Mouse (Mus musculus) intestine, embryonic 14.5 days (tissue): ENCODE data around the gene Tpmt. TPM values are rescaled to one million over a fixed set of nuclear protein-coding genes. Genes with fewer than 3 reads are reported as not detected.

ENCODE experiments used
- ATAC-seq: fragments of 200-750 bp; cut with Nextera tagmentation; replicated peaks from 2 replicates; pipeline ENCODE4 v1.8.0; 2017; ENCODE audit warnings: low read depth, moderate number of reproducible peaks, moderate TSS enrichment, moderate library complexity; ENCODE audit not compliant: low FRiP score, low TSS enrichment
- DNase-seq: peaks from one replicate; pipeline ENCODE4 v3.0.0-alpha.2; 2018; ENCODE audit warnings: low spot score
- H3K27ac ChIP-seq: fragments of 300-500 bp; sonication (generic); 2 replicates; pipeline ENCODE4 v1.5.1; 2014; ENCODE audit warnings: low read depth, mild to moderate bottlenecking, control low read depth
- H3K27me3 ChIP-seq: fragments of 300-500 bp; sonication (generic); replicated peaks from 2 replicates; pipeline ENCODE4 v1.6.1; 2014; ENCODE audit warnings: low read length, control low read depth; ENCODE audit not compliant: control insufficient read depth, insufficient read depth
- H3K36me3 ChIP-seq: fragments of 300-500 bp; sonication (generic); 2 replicates; pipeline ENCODE4 v1.6.1; 2014; ENCODE audit warnings: low read length, control low read depth; ENCODE audit not compliant: control insufficient read depth, insufficient read depth
- H3K4me1 ChIP-seq: fragments of 300-500 bp; sonication (generic); replicated peaks from 2 replicates; pipeline ENCODE4 v1.6.1; 2014; ENCODE audit warnings: low read length, control low read depth, mixed read lengths; ENCODE audit not compliant: control insufficient read depth, insufficient read depth
- H3K4me2 ChIP-seq: fragments of 300-500 bp; sonication (generic); 2 replicates; pipeline ENCODE4 v1.6.1; 2014; ENCODE audit warnings: low read length
- H3K4me3 ChIP-seq: fragments of 300-500 bp; sonication (generic); 2 replicates; pipeline ENCODE4 v1.5.1; 2014; ENCODE audit warnings: low read depth, low read length, control low read depth, mixed read lengths
- H3K9ac ChIP-seq: fragments of 300-500 bp; sonication (generic); 2 replicates; pipeline ENCODE4 v1.6.1; 2014; ENCODE audit warnings: mild to moderate bottlenecking, low read length
- H3K9me3 ChIP-seq: fragments of 300-500 bp; sonication (generic); 2 replicates; pipeline ENCODE4 v1.6.1; 2016; ENCODE audit warnings: low read length, control low read depth; ENCODE audit not compliant: control insufficient read depth
- WGBS: fragments of 180-500 bp; shearing (Covaris S2); extraction: QIAGEN DNeasy Blood & Tissue Kit; methylation state at CpG from one replicate; pipeline ENCODE4 v1.1.7; 2014; 5-methylcytosine and 5-hydroxymethylcytosine counted together
- polyA plus RNA-seq: library from polyadenylated mRNA; unstranded; fragments of >200 nt; fragmentation: Nextera tagmentation; extraction: Ambion mirVana; gene quantifications from 2 replicates; pipeline ENCODE4 v1.2.1, GENCODE M21; 2014

The Tpmt gene
- polyA plus RNA-seq, 1 experiment from 2014 or later = 25.4 TPM

DNA sequence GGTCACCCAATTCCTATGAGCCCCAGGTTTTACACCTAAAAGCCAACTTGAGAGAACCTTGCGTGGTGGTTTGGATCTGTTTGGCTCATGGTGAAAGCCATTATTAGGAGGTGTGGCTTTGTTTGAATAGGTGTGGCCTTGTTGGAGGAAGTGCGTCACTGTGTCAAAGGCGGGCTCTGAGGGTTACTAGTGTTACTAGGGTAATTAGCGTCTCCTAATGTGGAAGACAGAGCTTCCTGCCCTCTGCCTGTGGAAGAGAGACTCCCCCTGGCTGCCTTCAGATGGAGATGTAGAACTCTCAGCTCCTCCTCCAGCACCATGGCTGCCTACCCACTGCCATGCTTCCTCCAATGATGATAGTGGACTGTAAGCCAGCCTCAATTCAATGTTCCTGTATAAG lies 42.9 kb downstream of the Tpmt start:
- no peaks in the 10 kb centered on the region for H3K27me3 ChIP-seq
- H3K36me3 ChIP-seq = no peaks in the 10 kb centered on the region
- no peak overlapping the region for H3K27ac ChIP-seq
- 83% methylated on average over 4 of the region's 4 CpGs for WGBS
- no peak overlapping the region for H3K4me3 ChIP-seq
- no peak overlapping the region for H3K4me2 ChIP-seq
- DNase-seq (no peak), ATAC-seq (no peak)
- H3K4me1 ChIP-seq = no peaks in the 10 kb centered on the region
- no peak overlapping the region for H3K9ac ChIP-seq
- H3K9me3 ChIP-seq = 0 out of 2 replicates have a peak, but pooled peaks cover 5% of the 10 kb centered on the region

- Histone ChIP-seq H3K9me3 (0 out of 2 replicates have a peak, but pooled peaks cover 3% of the 10 kb centered on the region), H3K4me1 (no peaks in the 10 kb centered on the region), H3K4me2 (no peak overlapping the region), H3K27me3 (no peaks in the 10 kb centered on the region), H3K9ac (no peak overlapping the region), H3K4me3 (no peak overlapping the region), H3K27ac (no peak overlapping the region), H3K36me3 (no peaks in the 10 kb centered on the region)
- ATAC-seq = no peak
- WGBS = 53% methylated on average over 5 of the region's 5 CpGs
- DNase-seq = no peak
Observed at GRCm38 (mm10) chr13:46999498-46999897, 45.0 kb downstream of the Tpmt start.

DNA sequence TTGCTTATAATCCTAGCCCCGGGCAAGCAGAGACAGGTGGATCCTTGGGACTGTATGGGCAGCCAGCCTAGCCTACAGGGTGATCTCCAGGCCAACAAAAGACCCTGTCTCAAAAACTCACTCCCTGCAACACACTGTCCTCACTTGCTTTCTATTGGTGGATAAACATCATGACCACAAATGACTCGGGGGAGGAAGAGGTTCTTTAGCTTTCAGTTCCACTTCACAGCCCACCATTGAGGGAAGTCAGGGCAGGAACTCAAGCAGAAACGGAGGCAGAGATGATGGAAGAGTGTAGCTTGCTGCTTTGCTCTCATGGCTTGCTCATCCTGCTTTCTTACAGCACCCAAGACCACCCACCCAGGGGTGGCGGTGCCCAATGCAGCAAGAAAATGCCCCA lies 47.2 kb downstream of the Tpmt start:
- no peaks in the 10 kb centered on the region for H3K36me3 ChIP-seq
- 80% methylated on average over 4 of the region's 4 CpGs for WGBS
- no peaks in the 10 kb centered on the region for H3K27me3 ChIP-seq
- H3K4me3 ChIP-seq = no peak overlapping the region
- H3K9ac ChIP-seq = no peak overlapping the region
- no peaks in the 10 kb centered on the region for H3K4me1 ChIP-seq
- DNase-seq (no peak), ATAC-seq (no peak)
- no peak overlapping the region for H3K4me2 ChIP-seq
- H3K9me3 ChIP-seq = no peaks in the 10 kb centered on the region
- no peak overlapping the region for H3K27ac ChIP-seq

GRCm38 (mm10) chr13:46993274-46993551 lies 51.3 kb downstream of the Tpmt start:
- ATAC-seq = no peak
- WGBS = 87% methylated on average over 2 of the region's 2 CpGs

DNA sequence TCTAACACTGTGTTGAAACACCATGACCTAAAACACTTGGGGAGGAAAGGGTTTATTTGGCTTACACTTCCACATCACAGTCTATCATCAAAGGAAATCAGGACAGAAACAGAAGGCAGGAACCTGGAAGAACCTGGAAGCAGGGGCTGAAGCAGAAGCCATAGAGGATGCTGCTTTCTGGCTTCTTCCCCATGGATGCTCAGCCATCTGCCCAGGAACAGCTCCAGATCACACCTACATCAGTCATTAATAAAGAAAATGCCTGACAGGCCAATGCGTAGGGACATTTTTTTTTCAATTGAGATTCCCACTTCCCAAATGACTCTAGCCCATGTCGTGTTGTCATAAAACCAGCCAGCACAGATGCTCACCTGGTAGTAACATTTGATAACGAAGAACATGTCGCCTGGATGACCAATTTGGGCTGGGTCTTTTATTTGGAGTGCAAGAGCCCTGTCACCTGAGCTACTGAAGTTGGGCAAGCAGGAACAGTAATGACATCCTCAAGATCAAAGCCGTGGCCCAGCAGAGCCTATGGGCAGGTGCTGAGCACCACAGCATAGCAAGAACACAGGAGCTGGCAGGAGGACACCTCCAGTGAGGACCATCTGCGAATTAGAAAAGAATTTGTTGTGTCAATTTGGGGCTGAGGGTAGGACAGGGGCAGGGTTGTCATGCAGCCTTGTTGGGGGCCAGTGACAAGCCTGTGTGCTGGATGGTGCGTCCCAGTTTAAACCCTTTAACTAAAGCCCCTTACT lies 51.8 kb downstream of the Tpmt start:
- no peak overlapping the region for H3K4me3 ChIP-seq
- no peaks in the 10 kb centered on the region for H3K36me3 ChIP-seq
- no peaks in the 10 kb centered on the region for H3K4me1 ChIP-seq
- DNase-seq = no peak
- 84% methylated on average over 7 of the region's 7 CpGs for WGBS
- no peak for ATAC-seq
- H3K9me3 ChIP-seq = no peaks in the 10 kb centered on the region
- H3K27me3 ChIP-seq = no peaks in the 10 kb centered on the region
- no peak overlapping the region for H3K4me2 ChIP-seq
- H3K27ac ChIP-seq = no peak overlapping the region
- H3K9ac ChIP-seq = no peak overlapping the region

More at GRCm38 (mm10) chr13:46993274-46993551, 51.3 kb downstream of the Tpmt start:
- H3K27ac ChIP-seq = no peak overlapping the region
- H3K4me2 ChIP-seq = no peak overlapping the region
- H3K9me3 ChIP-seq = no peaks in the 10 kb centered on the region
- no peak for DNase-seq
- no peak overlapping the region for H3K9ac ChIP-seq
- H3K36me3 ChIP-seq = no peaks in the 10 kb centered on the region
- no peaks in the 10 kb centered on the region for H3K4me1 ChIP-seq
- no peaks in the 10 kb centered on the region for H3K27me3 ChIP-seq
- H3K4me3 ChIP-seq = no peak overlapping the region

GRCm38 (mm10) chr13:46990376-46991011 lies 54.0 kb downstream of the Tpmt start:
- ATAC-seq (no peak), DNase-seq (no peak)
- H3K27ac ChIP-seq = no peak overlapping the region
- no peaks in the 10 kb centered on the region for H3K9me3 ChIP-seq
- no peaks in the 10 kb centered on the region for H3K27me3 ChIP-seq
- no peak overlapping the region for H3K9ac ChIP-seq
- 32% methylated on average over 4 of the region's 4 CpGs for WGBS
- no peak overlapping the region for H3K4me3 ChIP-seq
- H3K4me1 ChIP-seq = no peaks in the 10 kb centered on the region
- H3K36me3 ChIP-seq = no peaks in the 10 kb centered on the region
- no peak overlapping the region for H3K4me2 ChIP-seq

GRCm38 (mm10) chr13:46987941-46988340 lies 56.6 kb downstream of the Tpmt start:
- Histone ChIP-seq H3K36me3 (no peaks in the 10 kb centered on the region), H3K9ac (no peak overlapping the region), H3K27me3 (no peaks in the 10 kb centered on the region), H3K4me1 (no peaks in the 10 kb centered on the region), H3K27ac (no peak overlapping the region), H3K4me3 (no peak overlapping the region), H3K9me3 (no peaks in the 10 kb centered on the region), H3K4me2 (no peak overlapping the region)
- ATAC-seq = no peak
- 76% methylated on average over 8 of the region's 8 CpGs for WGBS
- DNase-seq = no peak

- Histone ChIP-seq H3K4me1 (no peaks in the 10 kb centered on the region), H3K9me3 (no peaks in the 10 kb centered on the region), H3K4me3 (no peak overlapping the region), H3K9ac (no peak overlapping the region), H3K36me3 (no peaks in the 10 kb centered on the region), H3K27ac (no peak overlapping the region), H3K27me3 (no peaks in the 10 kb centered on the region), H3K4me2 (no peak overlapping the region)
- ATAC-seq (no peak), DNase-seq (no peak)
- WGBS = 56% methylated on average over 6 of the region's 6 CpGs
Observed at GRCm38 (mm10) chr13:46986208-46986607, 58.3 kb downstream of the Tpmt start.

DNA sequence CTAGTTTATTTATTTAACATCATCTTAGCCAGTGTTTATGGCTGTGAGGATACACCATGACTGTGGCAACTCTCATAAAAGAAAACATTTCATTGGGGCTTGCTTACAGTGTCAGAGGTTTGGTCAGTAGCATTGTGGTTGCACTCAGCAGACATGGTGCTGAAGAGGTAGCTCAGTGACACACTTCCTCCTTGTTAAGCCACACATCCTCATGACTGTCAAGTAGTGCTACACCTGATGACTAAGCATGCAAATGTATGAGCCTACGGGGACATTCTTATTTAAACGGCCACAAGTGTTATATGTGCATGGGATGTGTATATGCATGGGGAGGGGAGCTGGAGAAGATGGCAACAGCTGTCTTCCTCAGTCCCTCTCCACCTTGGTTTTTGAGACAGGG lies 60.7 kb downstream of the Tpmt start:
- no peaks in the 10 kb centered on the region for H3K36me3 ChIP-seq
- H3K4me3 ChIP-seq = no peak overlapping the region
- DNase-seq = no peak
- H3K4me2 ChIP-seq = no peak overlapping the region
- no peak for ATAC-seq
- H3K4me1 ChIP-seq = peaks cover 4% of the 10 kb centered on the region; the same call in 1 of the 2 replicates
- no peak overlapping the region for H3K27ac ChIP-seq
- 86% methylated on average over 2 of the region's 2 CpGs for WGBS
- H3K9ac ChIP-seq = no peak overlapping the region
- H3K27me3 ChIP-seq = no peaks in the 10 kb centered on the region
- H3K9me3 ChIP-seq = no peaks in the 10 kb centered on the region
